Mouse (Mus musculus) gastrocnemius, adult 2 months (tissue): ENCODE data around the gene Rad23b. TPM values are rescaled to one million over a fixed set of nuclear protein-coding genes. Genes with fewer than 3 reads are reported as not detected.

ENCODE experiments used
- DNase-seq: peaks from one replicate; pipeline ENCODE4 v3.0.0; 2022
- H3K27ac ChIP-seq: fragments of 200-600 bp; 2 replicates; pipeline ENCODE4 v1.8.1; 2022; ENCODE audit warnings: mild to moderate bottlenecking
- H3K4me3 ChIP-seq: fragments of 200-600 bp; 2 replicates; pipeline ENCODE4 v1.8.1; 2022; ENCODE audit warnings: mild to moderate bottlenecking, moderate library complexity
- CTCF ChIP-seq: fragments of 200-600 bp; IDR thresholded peaks from 2 replicates; pipeline ENCODE4 v1.8.1; 2022; ENCODE audit warnings: antibody characterized with exemption, mild to moderate bottlenecking, moderate library complexity
- intact Hi-C: fragments of 180-260 bp; cut with DNase I; formaldehyde crosslinking; loops from one replicate; pipeline ENCODE4 v1.15.1; 2025
- total RNA-seq, 2 experiments: library from RNA; stranded (reverse); gene quantifications; 2 replicates each; pipeline ENCODE4 v1.2.3; 2021

The Rad23b gene
- total RNA-seq, 2 experiments from 2014 or later: 112 to 134 TPM

DNA sequence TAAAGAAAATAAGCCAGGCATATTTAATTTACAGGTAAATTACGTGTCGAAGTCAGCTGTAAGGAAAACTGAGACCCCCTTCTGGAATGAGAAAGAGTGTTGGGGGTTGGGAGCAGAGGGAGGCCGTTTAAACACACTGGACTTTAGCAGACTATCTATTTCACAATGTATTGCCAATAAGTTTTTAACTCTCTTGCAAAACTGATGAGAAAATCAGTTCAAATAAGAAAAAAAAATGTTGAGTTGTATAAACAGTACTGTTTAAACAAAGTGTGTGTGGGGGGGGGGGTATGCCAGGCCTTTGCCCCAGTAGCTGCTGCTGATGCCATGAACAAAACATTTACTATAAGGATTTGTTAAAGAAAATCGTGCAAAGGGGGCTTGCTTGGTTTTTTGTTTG, 10.5 kb upstream of the Rad23b start:
- no peak overlapping the region for H3K27ac ChIP-seq
- TF ChIP-seq CTCF: no peak
- intact Hi-C loops: no loop called here

GRCm38 (mm10) chr4:55341797-55342196, 8.0 kb upstream of the Rad23b start:
- no peak overlapping the region for H3K4me3 ChIP-seq
- DNase-seq: no peak
- no peak for TF ChIP-seq CTCF
- intact Hi-C loops: no loop called here
- no peak overlapping the region for H3K27ac ChIP-seq

More for the DNA sequence above, 10.5 kb upstream of the Rad23b start:
- no peak for DNase-seq
- H3K4me3 ChIP-seq: no peak overlapping the region

DNA sequence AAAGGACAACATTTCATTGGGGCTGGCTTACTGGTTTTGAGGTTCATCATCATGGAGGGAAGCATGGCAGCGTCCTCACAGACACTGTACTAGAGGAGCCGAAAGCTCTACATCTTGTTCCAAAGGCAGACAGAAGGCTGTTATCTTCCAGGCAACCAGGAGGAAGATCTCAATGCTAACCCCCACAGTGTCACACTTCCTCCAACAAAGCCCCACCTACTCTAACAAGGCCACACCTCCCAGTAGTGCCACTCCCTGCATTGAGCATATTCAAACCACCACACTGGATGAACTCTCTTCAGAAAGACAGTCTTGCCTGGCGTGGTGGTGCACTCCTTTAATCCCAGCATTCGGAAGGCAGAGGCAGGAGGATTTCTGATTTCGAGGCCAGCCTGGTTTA, 7.2 kb upstream of the Rad23b start:
- H3K27ac ChIP-seq: no peak overlapping the region
- no peak for DNase-seq
- no peak overlapping the region for H3K4me3 ChIP-seq
- intact Hi-C loops: no loop called here
- no peak for TF ChIP-seq CTCF

GRCm38 (mm10) chr4:55343287-55343686, 6.6 kb upstream of the Rad23b start:
- Histone ChIP-seq H3K27ac (no peak overlapping the region), H3K4me3 (no peak overlapping the region)
- intact Hi-C loops: no loop called here
- no peak for DNase-seq
- no peak for TF ChIP-seq CTCF

DNA sequence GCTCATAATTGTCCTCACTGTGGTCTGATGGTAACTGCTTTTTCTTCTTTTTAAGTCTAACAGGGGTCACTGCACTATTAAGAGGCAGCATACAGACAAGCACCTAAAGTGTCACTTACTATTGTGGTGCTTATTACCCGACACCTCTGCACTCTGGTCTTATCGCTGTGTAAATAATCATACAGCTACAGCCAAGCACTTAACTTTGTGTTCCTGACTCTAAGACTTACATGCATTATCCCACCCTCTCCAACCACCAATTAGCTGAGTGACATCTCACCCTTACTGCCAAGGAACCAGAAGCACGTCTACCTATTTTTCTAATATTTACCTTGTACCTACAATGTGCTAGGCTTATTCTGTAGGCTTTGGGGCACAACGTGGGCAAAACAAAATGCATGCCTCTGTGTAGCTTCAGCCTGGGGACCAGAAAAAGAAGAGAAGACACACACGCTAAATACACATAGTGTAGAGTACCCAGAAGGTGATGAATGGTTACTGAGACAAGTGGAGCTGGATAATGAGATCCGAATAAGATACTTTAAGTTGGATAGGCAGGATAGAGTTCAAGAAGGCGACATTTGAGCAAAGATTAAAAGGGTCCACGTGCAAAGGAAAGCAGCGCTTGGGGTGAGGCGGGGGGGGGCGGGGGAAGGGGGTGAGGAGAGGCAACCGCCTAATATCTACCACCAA, 938 bp upstream of the Rad23b start:
- TF ChIP-seq CTCF: no peak
- intact Hi-C loops: no loop called here
- peak overlapping the region; percentile 80 for H3K4me3 ChIP-seq
- DNase-seq: no peak
- H3K27ac ChIP-seq: peak overlapping the region; percentile 93

GRCm38 (mm10) chr4:55350219-55350931, 532 bp downstream of the Rad23b start:
- DNase-seq: peak; percentile 79
- H3K4me3 ChIP-seq: peak overlapping the region; percentile 80
- peak overlapping the region; percentile 99 for H3K27ac ChIP-seq
- TF ChIP-seq CTCF: no peak
- intact Hi-C loops: no loop called here

DNA sequence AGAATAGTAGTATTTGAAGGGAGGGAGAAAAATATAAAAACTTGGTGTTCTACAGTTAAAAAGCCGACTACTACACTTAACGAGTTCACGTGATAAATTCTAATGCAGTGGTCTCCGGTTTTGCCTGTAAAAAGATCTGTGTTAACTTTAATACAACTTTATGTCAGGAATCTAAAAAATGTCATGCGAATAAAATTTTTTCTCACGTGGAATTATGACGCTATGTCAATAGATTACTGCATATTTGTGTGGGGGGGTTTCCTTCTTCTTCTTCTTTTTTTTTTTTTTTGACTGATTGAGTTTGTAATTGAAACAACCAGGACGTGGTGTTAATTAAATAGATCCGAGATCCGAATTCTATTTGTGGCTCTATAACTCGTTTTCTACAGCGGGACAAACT, 1.2 kb downstream of the Rad23b start:
- no peak for TF ChIP-seq CTCF
- Histone ChIP-seq H3K27ac (peak overlapping the region; percentile 99), H3K4me3 (peak overlapping the region; percentile 80)
- intact Hi-C loops: no loop called here
- DNase-seq: no peak

DNA sequence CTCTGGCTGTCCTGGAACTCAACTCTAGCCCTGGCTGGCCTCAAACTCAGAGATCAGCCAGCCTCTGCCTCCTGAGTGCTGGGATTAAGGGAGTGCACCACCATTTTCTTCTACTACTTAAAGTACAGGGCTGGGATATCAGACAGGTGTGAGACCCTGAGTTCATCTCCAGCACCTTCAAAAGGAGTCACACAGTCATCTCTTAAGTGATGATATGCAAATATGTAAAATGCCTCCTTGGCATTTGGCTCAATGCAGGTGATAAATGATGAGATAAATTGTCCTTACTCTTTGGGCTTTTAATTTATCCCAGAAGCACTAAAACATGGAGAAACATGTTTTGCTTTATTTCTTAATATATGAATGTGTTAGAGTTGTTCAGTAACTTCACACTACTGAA, 2.0 kb downstream of the Rad23b start:
- H3K27ac ChIP-seq: peak overlapping the region; percentile 99; the same call in 1 of the 2 replicates
- intact Hi-C loops: no loop called here
- peak overlapping the region; percentile 80 for H3K4me3 ChIP-seq
- DNase-seq: no peak
- no peak for TF ChIP-seq CTCF

- no peak for TF ChIP-seq CTCF
- no peak overlapping the region for H3K4me3 ChIP-seq
- DNase-seq: no peak
- intact Hi-C loops: no loop called here
- H3K27ac ChIP-seq: no peak overlapping the region
These were observed 4.2 kb downstream of the Rad23b start for GRCm38 (mm10) chr4:55354038-55354437.

DNA sequence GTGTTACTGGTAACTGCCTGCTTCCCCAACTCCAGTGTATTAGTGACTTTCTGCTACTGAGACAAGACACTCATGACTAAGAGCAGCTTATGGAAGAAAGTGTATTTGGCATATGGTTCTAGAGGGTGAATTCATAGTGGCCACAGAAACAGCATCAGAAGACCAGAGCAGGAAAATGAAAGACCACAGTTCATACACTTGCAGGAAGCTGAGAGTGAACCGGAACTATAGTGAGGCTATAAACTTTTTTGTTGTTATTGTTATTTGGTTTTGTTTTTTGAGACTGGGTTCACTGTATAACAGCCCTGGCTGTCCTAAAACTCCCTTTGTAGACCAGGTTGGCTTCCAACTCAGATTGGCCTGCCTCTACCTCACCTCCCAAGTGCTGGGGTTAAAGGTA, 6.0 kb downstream of the Rad23b start:
- intact Hi-C loops: no loop called here
- no peak for TF ChIP-seq CTCF
- no peak for DNase-seq
- no peak overlapping the region for H3K27ac ChIP-seq
- H3K4me3 ChIP-seq: no peak overlapping the region

DNA sequence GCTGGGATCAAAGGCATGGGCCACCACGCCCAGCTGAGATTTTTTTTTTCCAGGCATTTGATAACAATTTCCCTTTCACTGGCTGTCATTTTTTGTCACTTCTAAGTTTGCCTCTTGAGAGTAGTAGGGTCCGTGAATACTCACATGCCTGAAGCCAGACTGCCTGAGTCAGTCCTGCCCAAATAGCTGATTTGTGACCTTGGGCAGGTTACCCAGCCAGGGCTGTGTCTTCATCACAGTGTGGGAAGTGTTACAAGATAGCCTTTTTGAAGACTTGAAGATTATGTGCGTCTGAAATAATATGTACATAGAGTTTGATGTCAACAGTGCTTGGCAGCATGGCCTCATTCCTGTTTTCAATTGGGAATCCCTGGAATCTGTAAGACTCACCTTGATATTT, 6.9 kb downstream of the Rad23b start:
- peak overlapping the region; percentile 38; the same call in 1 of the 2 replicates for H3K27ac ChIP-seq
- intact Hi-C loops: no loop called here
- no peak for TF ChIP-seq CTCF
- no peak overlapping the region for H3K4me3 ChIP-seq
- DNase-seq: no peak

DNA sequence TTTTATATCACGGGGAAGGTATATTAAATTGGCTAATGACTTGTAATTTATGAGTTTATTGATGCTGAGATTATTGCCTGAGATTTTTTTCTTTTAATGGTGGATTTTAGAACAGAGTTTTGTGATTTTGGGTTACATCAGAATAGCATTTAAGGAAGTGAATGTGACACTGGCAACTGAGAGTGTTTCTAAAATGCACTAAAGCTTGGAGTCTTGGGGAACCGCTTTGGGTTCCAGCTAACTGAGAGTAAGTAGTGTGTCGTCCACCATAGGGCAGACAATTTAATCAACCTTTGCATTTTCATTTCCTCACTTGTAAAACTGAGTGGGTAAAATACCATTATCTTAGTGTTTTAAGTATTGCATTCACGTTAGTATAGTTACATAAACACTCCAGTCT, 14.0 kb downstream of the Rad23b start:
- no peak for TF ChIP-seq CTCF
- no peak overlapping the region for H3K27ac ChIP-seq
- no peak for DNase-seq
- H3K4me3 ChIP-seq: no peak overlapping the region
- intact Hi-C loops: no loop called here

- Histone ChIP-seq H3K4me3 (no peak overlapping the region), H3K27ac (no peak overlapping the region)
- intact Hi-C loops: no loop called here
- TF ChIP-seq CTCF: peak; percentile 55
- no peak for DNase-seq
These were observed 14.5 kb downstream of the Rad23b start for GRCm38 (mm10) chr4:55364374-55364773.

DNA sequence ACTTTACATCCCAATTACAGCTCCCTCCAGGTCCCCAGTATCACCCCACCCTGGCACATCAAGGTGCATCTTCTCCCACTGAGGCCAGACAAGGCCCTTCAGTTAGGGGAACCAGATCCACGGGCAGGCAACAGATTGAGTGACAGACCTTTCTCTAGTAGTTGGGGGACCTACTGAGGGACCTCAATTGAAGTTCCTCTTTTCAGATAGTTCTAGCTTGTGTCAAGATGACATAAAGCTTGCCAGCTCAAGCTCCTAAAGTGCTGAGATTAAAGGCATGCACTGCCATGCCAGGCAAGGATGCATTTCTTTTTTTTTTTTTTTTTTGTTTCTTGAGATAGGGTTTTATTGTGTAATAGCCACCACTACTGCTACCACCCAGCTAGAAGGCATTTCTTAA, 16.2 kb downstream of the Rad23b start:
- Histone ChIP-seq H3K27ac (no peak overlapping the region), H3K4me3 (no peak overlapping the region)
- no peak for TF ChIP-seq CTCF
- intact Hi-C loops: no loop called here
- DNase-seq: no peak
